Mouse (Mus musculus): ENCODE data around the gene Neurl2.
"Not testable (repeated sequence)": the region's sequence is repeated elsewhere in the genome, so short reads cannot be mapped to it uniquely, and the experiment has no call there.

Gene Neurl2

GRCm38 (mm10) chr2:164857842-164858553 is 24.7 kb upstream of the Neurl2 start:
- peak; percentile 39 for DNase-seq (ENCODE audit: low read depth)

GRCm38 (mm10) chr2:164857101-164857821 is 24.0 kb upstream of the Neurl2 start, which contains the start of gene Pltp:
TSS of gene Pltp (minus strand) at chr2:164857711.
- DNase-seq (ENCODE audit: low read depth) = peak; percentile 66

GRCm38 (mm10) chr2:164856309-164857100 is 23.2 kb upstream of the Neurl2 start:
- DNase-seq (ENCODE audit: low read depth) = peak; percentile 37

GRCm38 (mm10) chr2:164855572-164855971 is 22.3 kb upstream of the Neurl2 start:
- DNase-seq (ENCODE audit: low read depth) = not testable (repeated sequence)

- DNase-seq (ENCODE audit: low read depth) = peak; percentile 72
Measured at GRCm38 (mm10) chr2:164850061-164850460, 16.8 kb upstream of the Neurl2 start.

GRCm38 (mm10) chr2:164845782-164846181 is 12.5 kb upstream of the Neurl2 start:
- peak; percentile 59 for DNase-seq (ENCODE audit: low read depth)

- no peak for DNase-seq (ENCODE audit: low read depth)
Measured at GRCm38 (mm10) chr2:164835164-164835563, 1.9 kb upstream of the Neurl2 start.

- DNase-seq (ENCODE audit: low read depth) = peak; percentile 45
Measured at GRCm38 (mm10) chr2:164834531-164834930, 1.3 kb upstream of the Neurl2 start.

GRCm38 (mm10) chr2:164832748-164833301 is 431 bp downstream of the Neurl2 start, which contains the start of gene Ctsa:
TSS of gene Ctsa (plus strand) at chr2:164832873.
- peak; percentile 86 for DNase-seq (ENCODE audit: low read depth)

- DNase-seq (ENCODE audit: low read depth) = no peak
Measured at GRCm38 (mm10) chr2:164832032-164832747, 1.1 kb downstream of the Neurl2 start.

- no peak for DNase-seq (ENCODE audit: low read depth)
Measured at GRCm38 (mm10) chr2:164831029-164831428, 2.2 kb downstream of the Neurl2 start.

- DNase-seq (ENCODE audit: low read depth) = no peak
Measured at GRCm38 (mm10) chr2:164829090-164829489, 4.2 kb downstream of the Neurl2 start.

- DNase-seq (ENCODE audit: low read depth) = no peak
Measured at GRCm38 (mm10) chr2:164828437-164828836, 4.8 kb downstream of the Neurl2 start, which contains the start of gene Spata25. TSS of gene Spata25 (minus strand) at chr2:164828537.

GRCm38 (mm10) chr2:164827146-164827850 is 6.0 kb downstream of the Neurl2 start:
- DNase-seq (ENCODE audit: low read depth) = no peak

- no peak for DNase-seq (ENCODE audit: low read depth)
Measured at GRCm38 (mm10) chr2:164825521-164825920, 7.7 kb downstream of the Neurl2 start.

GRCm38 (mm10) chr2:164823969-164824368 is 9.3 kb downstream of the Neurl2 start:
- no peak for DNase-seq (ENCODE audit: low read depth)

- no peak for DNase-seq (ENCODE audit: low read depth)
Measured at GRCm38 (mm10) chr2:164823181-164823585, 10.1 kb downstream of the Neurl2 start.

GRCm38 (mm10) chr2:164822636-164823165 is 10.6 kb downstream of the Neurl2 start, which contains the start of gene Zswim1:
TSS of gene Zswim1 (plus strand) at chr2:164822686.
- DNase-seq (ENCODE audit: low read depth) = peak; percentile 99

- no peak for DNase-seq (ENCODE audit: low read depth)
Measured at GRCm38 (mm10) chr2:164821060-164821459, 12.2 kb downstream of the Neurl2 start.

GRCm38 (mm10) chr2:164817703-164818102 is 15.6 kb downstream of the Neurl2 start:
- DNase-seq (ENCODE audit: low read depth) = no peak
